Mouse (Mus musculus) spleen, adult 2 months (tissue): Measurements from ENCODE around the gene Gm28035.

Experiments
- CTCF ChIP-seq: fragments of 200-500 bp; IDR thresholded peaks from 2 replicates; pipeline ENCODE4 v1.5.1; 2011; ENCODE audit warnings: mild to moderate bottlenecking, inconsistent platforms; ENCODE audit not compliant: insufficient read depth, insufficient read length, insufficient replicate concordance; ENCODE audit errors: extremely low read depth
- POLR2A ChIP-seq: fragments of 200-500 bp; IDR thresholded peaks from 2 replicates; pipeline ENCODE4 v1.6.1; 2011; ENCODE audit warnings: low read depth, low read length, inconsistent platforms

GRCm38 (mm10) chr2:30253809-30254208 lies 13.4 kb downstream of the Gm28035 start:
- TF ChIP-seq CTCF, result no peak
- TF ChIP-seq POLR2A, result no peak
